Mouse (Mus musculus): ENCODE measurements around the gene Tmem259. TPM values are rescaled to one million over a fixed set of nuclear protein-coding genes. Genes with fewer than 3 reads are reported as not detected.

Gene Tmem259
- total and polyA plus RNA-seq, 3 experiments = 62.0 to 150 TPM; not detected in 1

GRCm38 (mm10) chr10:79942988-79943387 lies 41.1 kb downstream of the Tmem259 start:
- no peak for DNase-seq (ENCODE audit: low read depth, low spot score)
- H3K9me3 ChIP-seq (replicated peaks; ENCODE audit: insufficient read depth, low read length) = no peaks in the 10 kb centered on the region
- no peaks in the 10 kb centered on the region for H3K79me2 ChIP-seq (ENCODE audit: control insufficient read depth, insufficient read depth, low read length, poor library complexity)
- H3K4me3 ChIP-seq (ENCODE audit: control insufficient read depth in 1 of 2, insufficient read depth in 1 of 2, low read depth in 2 of 2, low read length in 2 of 2) = no peak overlapping the region
- TF ChIP-seq TCF12 (IDR thresholded peaks at IDR 0.05; ENCODE audit: low read depth, low read length) = no peak
- TF ChIP-seq ELF1 (IDR thresholded peaks at IDR 0.05; ENCODE audit: low read depth, low read length) = no peak
- TF ChIP-seq USF1 (IDR thresholded peaks at IDR 0.05; ENCODE audit: low read depth, low read length) = no peak
- no peak for TF ChIP-seq POLR2A (IDR thresholded peaks at IDR 0.05; ENCODE audit: control insufficient read depth in 1 of 2, insufficient read depth in 1 of 2, low read depth in 1 of 2, low read length in 2 of 2, poor library complexity in 1 of 2)
- TF ChIP-seq CHD1 (IDR thresholded peaks at IDR 0.05; ENCODE audit: low read depth, low read length) = no peak
- TF ChIP-seq MEF2A (IDR thresholded peaks at IDR 0.05; ENCODE audit: extremely low read depth, insufficient replicate concordance, low read depth, low read length, poor library complexity, severe bottlenecking) = no peak
- no peak for TF ChIP-seq ZMIZ1 (IDR thresholded peaks at IDR 0.05; ENCODE audit: low read depth, low read length)
- no peak for TF ChIP-seq ETS1 (IDR thresholded peaks at IDR 0.05; ENCODE audit: low read depth, low read length)
- TF ChIP-seq EP300 (IDR thresholded peaks at IDR 0.05; ENCODE audit: low read depth in 1 of 2, low read length in 2 of 2) = no peak
- TF ChIP-seq TAL1 (IDR thresholded peaks at IDR 0.05; ENCODE audit: low read length) = no peak
- TF ChIP-seq ZNF384 (IDR thresholded peaks at IDR 0.05; ENCODE audit: low read depth, low read length) = no peak
- no peak for TF ChIP-seq BHLHE40 (IDR thresholded peaks at IDR 0.05; ENCODE audit: borderline replicate concordance, low read depth, low read length)
- no peak for TF ChIP-seq UBTF (IDR thresholded peaks at IDR 0.05; ENCODE audit: borderline replicate concordance, insufficient read depth, low read depth, low read length)
- no peak for TF ChIP-seq GABPA (IDR thresholded peaks at IDR 0.05; ENCODE audit: low read depth, low read length)
- H3K36me3 ChIP-seq (ENCODE audit: control insufficient read depth in 1 of 2, insufficient read depth in 2 of 2, low read length in 2 of 2) = no peaks in the 10 kb centered on the region; a peak in 1 of 4 replicates
- no peak overlapping the region for H3K9ac ChIP-seq (ENCODE audit: control insufficient read depth, low read depth, low read length, poor library complexity, severe bottlenecking)
- H3K27me3 ChIP-seq (ENCODE audit: control insufficient read depth in 1 of 2, insufficient read depth in 2 of 2, low read length in 2 of 2) = no peaks in the 10 kb centered on the region
- no peak overlapping the region for H3K27ac ChIP-seq (ENCODE audit: control insufficient read depth, low read depth, low read length)
- 0 out of 4 replicates have a peak, but pooled peaks cover 0 to 4% of the 10 kb centered on the region in 2 experiments for H3K4me1 ChIP-seq (ENCODE audit: control insufficient read depth in 1 of 2, insufficient read depth in 2 of 2, low read length in 2 of 2)

- H3K4me1 ChIP-seq (ENCODE audit: control insufficient read depth in 1 of 2, insufficient read depth in 2 of 2, low read length in 2 of 2) = 0 out of 4 replicates have a peak, but pooled peaks cover 0 to 4% of the 10 kb centered on the region in 2 experiments
- H3K9ac ChIP-seq (ENCODE audit: control insufficient read depth, low read depth, low read length, poor library complexity, severe bottlenecking) = no peak overlapping the region
- H3K27ac ChIP-seq (ENCODE audit: control insufficient read depth, low read depth, low read length) = no peak overlapping the region
- TF ChIP-seq POLR2A (IDR thresholded peaks at IDR 0.05; ENCODE audit: control insufficient read depth in 1 of 2, insufficient read depth in 1 of 2, low read depth in 1 of 2, low read length in 2 of 2, poor library complexity in 1 of 2) (no peak), ZC3H11A (IDR thresholded peaks at IDR 0.05; ENCODE audit: low read depth, low read length) (no peak), GATA1 (IDR thresholded peaks at IDR 0.05; ENCODE audit: low read depth, low read length) (no peak), USF1 (IDR thresholded peaks at IDR 0.05; ENCODE audit: low read depth, low read length) (no peak), MAX (IDR thresholded peaks at IDR 0.05; ENCODE audit: low read length) (no peak), RAD21 (IDR thresholded peaks at IDR 0.05; ENCODE audit: low read depth, low read length) (no peak), POLR2AphosphoS2 (IDR thresholded peaks at IDR 0.05; ENCODE audit: low read length) (no peak), SMC3 (IDR thresholded peaks at IDR 0.05; ENCODE audit: low read depth, low read length) (no peak), MXI1 (IDR thresholded peaks at IDR 0.05; ENCODE audit: low read depth, low read length) (no peak), TAL1 (IDR thresholded peaks at IDR 0.05; ENCODE audit: low read length) (no peak), EP300 (IDR thresholded peaks at IDR 0.05; ENCODE audit: low read depth in 1 of 2, low read length in 2 of 2) (no peak), USF2 (IDR thresholded peaks at IDR 0.05; ENCODE audit: borderline replicate concordance in 1 of 2, insufficient read depth in 1 of 2, low read depth in 1 of 2, low read length in 2 of 2) (no peak), MAFK (IDR thresholded peaks at IDR 0.05; ENCODE audit: borderline replicate concordance, low read depth, low read length) (no peak), POLR2AphosphoS5 (IDR thresholded peaks at IDR 0.05; ENCODE audit: borderline replicate concordance, low read depth, low read length) (no peak), GABPA (IDR thresholded peaks at IDR 0.05; ENCODE audit: low read depth, low read length) (no peak), MAZ (IDR thresholded peaks at IDR 0.05; ENCODE audit: low read depth, low read length) (no peak), MEF2A (IDR thresholded peaks at IDR 0.05; ENCODE audit: extremely low read depth, insufficient replicate concordance, low read depth, low read length, poor library complexity, severe bottlenecking) (no peak), MYB (IDR thresholded peaks at IDR 0.05; ENCODE audit: low read depth, low read length) (no peak)
- DNase-seq (ENCODE audit: low read depth, low spot score) = no peak
- no peak overlapping the region for H3K4me3 ChIP-seq (ENCODE audit: control insufficient read depth in 1 of 2, insufficient read depth in 1 of 2, low read depth in 2 of 2, low read length in 2 of 2)
- H3K27me3 ChIP-seq (ENCODE audit: control insufficient read depth in 1 of 2, insufficient read depth in 2 of 2, low read length in 2 of 2) = no peaks in the 10 kb centered on the region
- H3K79me2 ChIP-seq (ENCODE audit: control insufficient read depth, insufficient read depth, low read length, poor library complexity) = no peaks in the 10 kb centered on the region
- no peaks in the 10 kb centered on the region; a peak in 1 of 4 replicates for H3K36me3 ChIP-seq (ENCODE audit: control insufficient read depth in 1 of 2, insufficient read depth in 2 of 2, low read length in 2 of 2)
- no peaks in the 10 kb centered on the region for H3K9me3 ChIP-seq (replicated peaks; ENCODE audit: insufficient read depth, low read length)
These were observed 43.4 kb downstream of the Tmem259 start for GRCm38 (mm10) chr10:79940749-79941148.
